Mouse (Mus musculus) liver, adult 2 months (tissue): Measurements from ENCODE around the gene Dyrk1a.

ENCODE experiments used
- CTCF ChIP-seq: fragments of 200-500 bp; IDR thresholded peaks from 2 replicates; pipeline ENCODE4 v1.5.1; 2011; ENCODE audit warnings: low read depth, low read length, control low read depth
- POLR2A ChIP-seq: fragments of 200-500 bp; IDR thresholded peaks from 2 replicates; pipeline ENCODE4 v1.6.1; 2011; ENCODE audit warnings: low read length, control low read depth; ENCODE audit not compliant: insufficient read depth; ENCODE audit errors: extremely low read depth

- TF ChIP-seq CTCF (no peak), POLR2A (no peak)
These were observed 63.2 kb downstream of the Dyrk1a start for GRCm38 (mm10) chr16:94633012-94633411.
